Mouse (Mus musculus) cerebellum, adult (tissue): ENCODE measurements around the gene Sipa1.
A peak's percentile ranks its signal among the peaks of the same experiment; 100 is the strongest.

ENCODE experiments used
- ATAC-seq: cut with Nextera tagmentation; 2 replicates; pipeline ENCODE4 v1.9.2; 2017; ENCODE audit warnings: mild to moderate bottlenecking, moderate library complexity, mixed read lengths; ENCODE audit not compliant: insufficient number of reproducible peaks, low FRiP score, low TSS enrichment

Sipa1 gene

DNA sequence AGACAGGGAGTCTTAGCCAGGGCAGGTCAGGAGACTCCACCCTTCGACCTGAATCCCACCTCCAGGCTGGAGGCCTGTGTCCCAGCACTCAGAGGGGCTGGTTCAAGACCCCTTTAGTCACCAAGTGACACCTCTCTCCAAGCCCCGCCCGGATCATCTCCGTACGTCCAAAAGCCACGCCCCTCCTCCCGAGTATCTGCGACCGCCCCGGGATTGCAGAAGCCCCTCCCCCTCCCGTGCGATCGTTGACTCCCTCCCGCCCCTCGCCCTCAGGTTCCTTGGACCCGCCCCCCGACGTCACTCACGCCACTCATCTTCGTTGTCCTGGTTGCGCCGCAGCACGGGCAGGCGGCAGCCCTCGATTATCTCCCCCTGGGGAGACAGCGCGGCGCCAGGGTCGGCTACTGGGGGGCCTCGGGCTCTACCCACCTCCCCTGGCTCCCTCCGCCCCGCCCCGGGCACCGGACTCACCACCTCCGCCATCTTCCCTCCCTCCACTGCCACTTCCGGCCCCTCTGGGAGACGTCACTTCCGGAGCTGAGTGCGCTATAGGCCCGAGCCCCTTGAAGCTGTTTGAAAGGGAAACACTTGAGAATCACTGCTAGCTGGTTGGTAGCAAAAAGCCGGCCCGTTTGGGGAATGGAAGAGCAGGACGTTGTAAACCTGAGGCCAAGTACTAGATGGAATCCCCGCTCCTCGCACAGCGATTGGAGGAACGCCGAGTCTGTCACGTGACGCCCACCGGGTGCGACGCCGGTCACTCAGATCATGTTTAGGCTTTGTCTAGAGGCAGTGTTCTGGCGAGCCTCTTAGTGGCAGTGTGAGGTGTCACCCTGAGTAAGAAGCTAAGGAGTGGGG lies 53.7 kb downstream of the Sipa1 start, which contains the start of gene Kat5:
Kat5 (minus strand) TSS at position 691 of the 858 bp plus-strand sequence.
- peak; percentile 91 for ATAC-seq

DNA sequence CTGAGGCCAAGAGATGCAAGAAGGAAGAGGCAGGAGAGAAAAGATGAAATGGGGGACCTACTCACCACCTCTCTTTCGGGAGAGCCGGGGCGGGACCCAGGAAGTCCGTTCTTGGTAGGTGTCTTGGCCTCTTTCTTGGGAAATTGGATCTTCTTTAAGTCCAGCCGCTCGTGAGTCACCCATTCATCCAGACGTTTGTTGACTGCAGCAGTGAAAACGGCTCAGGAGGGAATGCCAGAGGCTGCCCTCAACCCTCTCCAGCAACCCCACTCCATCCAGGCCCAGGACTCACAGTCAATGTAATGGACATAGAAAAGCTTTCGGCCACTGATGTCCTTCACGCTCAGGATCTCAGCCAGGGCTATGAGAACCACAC lies 54.3 kb downstream of the Sipa1 start:
- no peak for ATAC-seq

DNA sequence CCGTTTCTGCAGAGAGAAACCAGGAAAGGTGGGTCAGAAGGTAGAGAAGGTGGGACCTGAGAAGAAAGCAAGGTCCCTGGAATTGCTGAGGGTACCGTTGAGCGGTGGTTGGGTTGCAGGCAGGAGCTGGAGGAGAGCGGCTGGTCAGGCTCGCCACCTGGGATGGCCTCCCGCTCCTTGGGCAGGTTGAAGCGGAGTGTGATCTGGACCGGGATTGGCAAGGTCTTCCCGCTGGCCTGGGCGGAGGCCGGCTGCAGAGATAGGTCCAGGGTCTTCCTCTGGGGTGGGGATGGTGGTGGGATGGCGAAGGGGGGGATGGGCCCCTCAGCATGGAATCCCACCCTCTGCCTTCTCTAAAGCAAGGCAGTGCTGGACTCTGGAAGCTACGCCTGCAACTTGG lies 54.8 kb downstream of the Sipa1 start:
- no peak for ATAC-seq

DNA sequence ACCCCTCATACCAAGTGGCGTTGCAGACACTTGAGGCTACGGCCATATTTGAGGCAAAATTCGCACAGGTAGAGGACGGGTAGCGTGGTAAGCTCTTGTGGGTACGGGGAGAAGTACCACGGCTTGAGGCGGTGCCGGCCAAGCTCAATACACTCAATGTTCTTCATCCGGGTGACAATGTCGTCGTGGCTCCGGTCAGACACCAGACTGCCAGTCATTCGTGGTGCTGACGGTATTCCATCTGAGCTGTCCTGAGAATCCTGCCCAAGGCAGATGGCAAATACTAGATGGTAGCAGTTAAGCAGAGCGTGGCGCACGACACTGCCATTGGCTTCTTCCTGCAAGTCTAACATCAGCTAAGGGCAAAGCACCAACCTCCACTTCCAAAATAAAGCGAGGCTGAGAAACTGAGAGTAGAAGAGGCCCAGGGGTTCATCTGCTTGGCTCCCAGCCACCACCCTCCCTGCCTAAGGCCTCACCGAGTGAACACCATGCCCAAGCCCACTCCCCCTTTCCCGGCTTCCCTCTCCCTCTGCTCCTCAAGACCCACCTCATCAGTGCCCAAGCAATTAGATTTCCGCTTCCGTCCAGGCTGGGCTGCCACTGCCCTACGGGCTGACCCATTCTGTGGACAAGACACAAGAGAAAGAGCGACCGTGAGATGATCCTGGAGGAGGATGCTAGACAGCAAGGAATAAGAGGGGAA lies 55.6 kb downstream of the Sipa1 start:
- ATAC-seq, result no peak

DNA sequence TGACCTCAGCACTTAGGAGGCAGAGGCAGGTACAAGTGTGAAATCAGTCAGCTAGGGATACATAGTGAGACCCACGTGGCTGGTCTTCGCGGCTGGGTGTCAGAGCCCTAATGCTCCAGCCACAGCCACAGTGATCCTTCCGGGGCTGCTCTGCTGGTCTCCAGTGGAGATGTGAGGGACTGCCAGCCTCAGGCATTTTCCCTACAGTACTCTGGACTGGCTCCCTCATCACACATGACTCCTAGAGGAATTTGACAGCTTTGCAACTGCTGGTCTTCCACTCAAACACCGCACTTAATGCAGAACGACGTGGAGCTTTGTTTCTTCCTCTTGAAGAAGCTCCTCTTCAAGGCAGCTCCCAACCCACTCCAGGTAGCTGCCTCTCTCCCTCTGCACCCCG lies 57.3 kb downstream of the Sipa1 start:
- ATAC-seq, result no peak

DNA sequence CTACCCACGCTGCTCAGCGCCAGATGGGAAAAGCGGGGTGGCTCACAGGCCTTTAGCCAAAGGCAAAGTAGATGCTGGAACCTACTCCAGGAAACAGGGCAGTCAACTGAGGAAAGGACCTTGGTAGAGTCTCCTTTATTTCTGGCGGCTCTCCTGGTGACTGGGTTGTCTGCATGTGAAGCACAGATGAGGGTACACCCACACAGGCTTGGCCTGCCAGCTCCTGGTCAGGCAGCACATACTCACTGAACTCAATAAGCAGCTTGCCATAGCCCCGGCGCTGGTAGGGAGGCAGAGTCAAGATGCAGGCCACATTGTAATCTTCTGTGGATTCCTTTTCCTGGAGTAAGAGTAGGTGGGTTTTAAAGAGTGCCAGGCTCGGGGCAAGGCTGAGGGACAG lies 58.4 kb downstream of the Sipa1 start:
- no peak for ATAC-seq

DNA sequence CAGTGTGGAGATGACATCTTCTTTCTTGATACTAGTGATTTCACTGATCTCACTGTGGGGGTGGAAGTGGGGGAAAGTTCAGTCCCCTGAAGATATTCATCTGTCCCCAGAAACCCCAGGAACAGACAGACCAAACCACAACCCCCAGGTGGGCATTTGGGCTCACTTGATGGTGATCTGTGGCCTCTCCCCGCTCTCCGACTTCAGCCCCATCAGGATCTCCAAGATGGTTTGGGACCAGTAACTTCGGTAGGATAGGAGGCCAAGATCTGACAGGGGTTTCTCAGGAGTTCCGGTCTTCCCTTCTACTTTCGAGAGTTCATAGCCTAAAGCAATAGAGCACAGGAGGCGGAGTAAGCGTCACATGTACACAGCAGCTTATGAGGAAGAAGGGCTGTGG lies 59.8 kb downstream of the Sipa1 start:
- ATAC-seq, result no peak

DNA sequence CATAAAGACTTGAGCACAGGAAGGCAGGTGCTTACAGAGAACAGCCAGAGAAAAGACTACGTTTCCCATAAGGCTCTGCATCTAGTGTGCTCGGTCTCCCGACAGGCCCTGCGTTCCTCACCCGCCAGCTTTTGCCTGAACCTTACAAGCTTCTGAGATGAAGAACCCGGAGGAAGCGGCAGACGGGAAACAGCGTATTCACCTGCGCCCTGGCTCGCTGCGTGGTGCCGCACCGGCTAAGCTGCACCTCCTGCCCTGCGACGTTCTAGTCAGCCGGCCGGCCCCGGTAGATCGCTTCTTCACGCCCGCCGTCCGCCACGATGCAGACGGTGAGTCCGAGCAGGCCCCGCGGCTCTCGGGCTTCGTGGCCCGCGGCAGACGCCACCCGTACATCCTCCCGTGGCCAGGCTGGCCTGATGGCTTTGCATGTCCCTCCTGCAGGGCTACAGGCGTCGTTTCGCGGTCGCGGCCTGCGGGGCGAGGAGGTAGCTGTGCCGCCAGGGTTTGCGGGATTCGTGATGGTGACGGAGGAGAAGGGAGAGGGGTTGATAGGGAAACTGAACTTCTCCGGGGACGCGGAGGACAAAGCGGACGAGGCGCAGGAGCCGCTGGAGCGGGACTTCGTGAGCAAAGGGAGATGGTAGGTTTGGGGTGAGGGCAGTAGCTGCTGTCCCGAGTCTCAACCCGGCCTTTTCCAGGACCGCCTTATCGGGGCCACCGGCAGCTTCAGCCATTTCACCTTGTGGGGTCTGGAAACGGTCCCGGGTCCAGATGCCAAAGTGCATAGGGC lies 61.6 kb downstream of the Sipa1 start, which contains the start of gene Rnaseh2c:
Rnaseh2c (plus strand) TSS at position 122 of the 790 bp plus-strand sequence.
- peak; percentile 89 for ATAC-seq
